Mouse (Mus musculus) limb, embryonic 14.5 days (tissue): ENCODE measurements around the gene Calm2. TPM values are rescaled to one million over a fixed set of nuclear protein-coding genes. Genes with fewer than 3 reads are reported as not detected.

ENCODE experiments used
- ATAC-seq: fragments of 200-750 bp; cut with Nextera tagmentation; 2 replicates; pipeline ENCODE4 v1.8.0; 2017; ENCODE audit warnings: low read depth, moderate number of reproducible peaks, moderate TSS enrichment; ENCODE audit not compliant: low FRiP score
- DNase-seq: peaks from one replicate; pipeline ENCODE4 v3.0.0-alpha.2; 2015; ENCODE audit warnings: low spot score
- H3K27ac ChIP-seq: fragments of 300-500 bp; sonication (generic); replicated peaks from 2 replicates; pipeline ENCODE4 v1.5.1; 2014; ENCODE audit warnings: low read depth, mild to moderate bottlenecking, low read length, moderate library complexity, mixed read lengths
- H3K27me3 ChIP-seq: fragments of 300-500 bp; sonication (generic); 2 replicates; pipeline ENCODE4 v1.6.1; 2014; ENCODE audit warnings: low read length, mixed read lengths; ENCODE audit not compliant: control insufficient read depth, insufficient read depth
- H3K36me3 ChIP-seq: fragments of 300-500 bp; sonication (generic); 2 replicates; pipeline ENCODE4 v1.6.1; 2014; ENCODE audit warnings: mild to moderate bottlenecking, low read length, moderate library complexity, mixed read lengths; ENCODE audit not compliant: control insufficient read depth, insufficient read depth
- H3K4me1 ChIP-seq: fragments of 300-500 bp; sonication (generic); 2 replicates; pipeline ENCODE4 v1.6.1; 2014; ENCODE audit warnings: antibody characterized with exemption, low read length, mixed read lengths; ENCODE audit not compliant: control insufficient read depth, insufficient read depth
- H3K4me2 ChIP-seq: fragments of 300-500 bp; sonication (generic); replicated peaks from 2 replicates; pipeline ENCODE4 v1.6.1; 2014; ENCODE audit warnings: low read depth, mild to moderate bottlenecking, low read length, moderate library complexity; ENCODE audit not compliant: severe bottlenecking
- H3K4me3 ChIP-seq: fragments of 300-500 bp; sonication (generic); replicated peaks from 2 replicates; pipeline ENCODE4 v1.5.1; 2014; ENCODE audit warnings: low read length
- H3K9ac ChIP-seq: fragments of 300-500 bp; sonication (generic); 2 replicates; pipeline ENCODE4 v1.6.1; 2014; ENCODE audit warnings: mild to moderate bottlenecking, low read depth, low read length, moderate library complexity; ENCODE audit not compliant: severe bottlenecking
- H3K9me3 ChIP-seq: fragments of 300-500 bp; sonication (generic); 2 replicates; pipeline ENCODE4 v1.6.1; 2016; ENCODE audit warnings: low read length; ENCODE audit not compliant: control insufficient read depth
- POLR2A ChIP-seq: fragments of 200-500 bp; IDR thresholded peaks from 2 replicates; pipeline ENCODE4 v1.8.0; 2012; ENCODE audit warnings: inconsistent platforms, mild to moderate bottlenecking, moderate library complexity, borderline replicate concordance; ENCODE audit not compliant: insufficient read depth, insufficient read length; ENCODE audit errors: extremely low read depth
- WGBS: fragments of 180-500 bp; shearing (Covaris S2); extraction: QIAGEN DNeasy Blood & Tissue Kit; methylation state at CpG from one replicate; pipeline ENCODE4 v1.1.7; 2014; 5-methylcytosine and 5-hydroxymethylcytosine counted together
- polyA plus RNA-seq, 2 experiments: library from polyadenylated mRNA; depleted of rRNA in 1 of 2; stranded (reverse) in 1 of 2; unstranded in 1 of 2; fragments of >200 nt; fragmentation: Nextera tagmentation in 1 of 2; extraction: Ambion mirVana in 1 of 2; gene quantifications; 2 replicates each; pipeline versions ENCODE4 v1.2.1 to v1.2.3; 2012 to 2014

The Calm2 gene
- polyA plus RNA-seq, 2 experiments: 537 to 933 TPM

DNA sequence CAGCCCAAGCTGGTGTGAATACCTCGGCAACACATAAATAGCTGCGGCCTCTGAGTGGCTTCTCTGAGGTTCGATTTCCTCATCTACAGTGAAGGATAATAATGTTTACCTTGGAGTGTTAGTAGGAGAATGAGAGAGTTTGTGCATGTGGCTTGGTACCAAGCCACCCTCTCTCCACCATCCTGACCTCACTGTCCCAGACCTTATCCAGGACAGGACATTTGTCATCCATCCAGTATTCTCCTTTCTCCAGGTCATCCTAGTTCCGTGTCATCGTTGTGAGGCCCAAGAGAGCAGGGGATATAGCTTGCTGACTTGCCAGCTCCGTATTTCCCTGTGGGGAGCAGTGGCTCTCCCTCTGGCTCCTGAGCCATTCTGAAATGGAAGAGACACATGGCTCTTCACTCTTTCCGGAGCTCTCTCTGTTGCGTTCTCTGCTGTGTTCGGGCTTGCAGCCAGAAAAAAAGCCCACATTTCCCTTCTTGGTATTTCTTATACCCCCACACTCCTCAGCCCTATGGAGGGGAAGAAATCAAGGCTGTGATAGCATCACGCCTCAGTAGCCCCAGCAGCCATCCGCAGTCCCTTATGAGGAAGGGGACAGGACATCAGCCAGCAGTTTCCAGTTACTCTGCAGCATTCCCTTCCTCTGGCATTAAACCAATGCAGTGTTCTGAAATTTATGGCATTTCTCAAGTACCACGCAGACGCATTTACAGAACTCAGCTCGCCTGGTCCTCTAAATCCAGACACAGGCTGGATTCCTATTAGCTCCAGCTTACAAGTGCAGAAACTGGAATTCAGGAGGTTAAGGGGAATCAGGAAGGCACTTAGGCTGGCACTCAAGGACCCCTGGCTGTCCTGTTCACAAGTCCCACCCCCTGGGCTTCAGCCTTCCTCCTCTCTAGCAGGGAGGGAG, 13.3 kb upstream of the Calm2 start:
- Histone ChIP-seq H3K27ac (peak overlapping the region; percentile 52), H3K4me1 (peaks cover 31% of the 10 kb centered on the region), H3K36me3 (no peaks in the 10 kb centered on the region), H3K4me2 (peak overlapping the region; percentile 47), H3K27me3 (no peaks in the 10 kb centered on the region), H3K4me3 (peak overlapping the region; percentile 14; the same call in 1 of the 2 replicates), H3K9ac (peak overlapping the region; percentile 43; the same call in 1 of the 2 replicates), H3K9me3 (no peaks in the 10 kb centered on the region)
- ATAC-seq (peak; percentile 67), DNase-seq (peak; percentile 55)
- WGBS: 8% methylated on average over 14 of the region's 14 CpGs
- TF ChIP-seq POLR2A: no peak

DNA sequence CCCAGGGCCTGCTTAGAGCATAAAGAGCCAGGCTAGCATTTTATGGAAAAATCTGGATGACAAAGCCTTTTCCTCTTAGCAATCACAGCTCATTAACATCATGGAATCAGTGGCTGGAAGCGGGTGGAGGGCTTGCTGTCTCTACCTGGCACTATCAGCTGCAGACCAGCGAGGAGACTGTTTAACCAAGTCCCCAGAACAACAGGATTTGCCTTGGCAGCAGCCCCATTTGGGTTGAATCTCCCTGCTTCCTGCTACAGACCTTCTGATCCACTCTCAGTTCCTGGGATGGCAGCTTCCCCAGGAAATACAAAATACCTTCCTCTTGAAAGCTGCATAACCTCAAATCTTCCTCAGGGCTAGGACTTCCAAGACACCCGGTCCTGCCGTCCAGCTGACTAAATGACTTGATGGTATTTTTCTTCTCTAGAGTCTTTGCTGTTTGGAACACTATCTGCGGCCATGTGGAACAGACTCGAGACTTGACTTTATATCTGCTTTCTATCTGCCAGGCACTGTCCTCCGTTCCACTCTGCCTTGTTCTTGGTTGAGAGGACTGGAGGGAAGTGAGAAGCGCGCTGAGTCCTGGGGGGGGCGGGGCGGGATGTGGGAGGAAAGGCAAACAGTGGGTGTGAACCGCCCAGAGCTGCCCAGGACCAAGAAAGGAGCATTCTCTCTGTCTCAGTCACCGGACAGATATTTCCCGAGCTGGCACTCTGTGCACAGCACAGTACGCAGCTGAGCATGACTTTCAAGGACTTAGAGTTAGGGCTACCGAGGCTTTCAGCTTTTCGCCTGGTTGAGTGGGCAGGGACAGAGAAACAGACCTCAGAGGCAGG, 12.4 kb upstream of the Calm2 start:
- Histone ChIP-seq H3K27ac (peak overlapping the region; percentile 52), H3K36me3 (no peaks in the 10 kb centered on the region), H3K4me2 (peak overlapping the region; percentile 47), H3K27me3 (no peaks in the 10 kb centered on the region), H3K9ac (no peak overlapping the region), H3K9me3 (no peaks in the 10 kb centered on the region), H3K4me3 (no peak overlapping the region), H3K4me1 (peaks cover 31% of the 10 kb centered on the region)
- WGBS: 15% methylated on average over 13 of the region's 17 CpGs
- ATAC-seq (0 out of 2 replicates have a peak, but pooled peaks have one; percentile 10), DNase-seq (no peak)
- no peak for TF ChIP-seq POLR2A

DNA sequence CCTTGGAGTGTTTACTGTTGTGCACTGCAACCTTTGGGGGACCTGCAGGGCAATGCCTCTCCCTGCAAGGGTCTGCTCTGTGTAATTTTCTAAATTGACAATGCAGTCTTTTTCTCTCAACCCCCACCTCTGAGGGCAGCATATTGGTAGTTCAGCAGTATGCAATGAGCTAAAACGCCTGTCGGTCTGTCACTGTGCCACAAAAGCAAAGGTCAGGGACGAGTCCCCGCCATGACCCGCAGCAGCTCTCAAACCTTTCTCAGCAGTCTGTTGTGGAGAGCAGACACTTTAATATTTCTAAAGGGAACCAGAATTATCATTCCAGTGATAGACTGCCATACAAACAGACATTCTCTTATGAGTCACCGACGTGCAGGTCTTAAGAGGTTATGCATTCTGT, 11.2 kb upstream of the Calm2 start:
- H3K4me1 ChIP-seq: peaks cover 31% of the 10 kb centered on the region
- H3K36me3 ChIP-seq: no peaks in the 10 kb centered on the region
- WGBS: 66% methylated on average over 7 of the region's 7 CpGs
- no peak overlapping the region for H3K27ac ChIP-seq
- no peak for ATAC-seq
- no peak overlapping the region for H3K9ac ChIP-seq
- TF ChIP-seq POLR2A: no peak
- DNase-seq: no peak
- no peaks in the 10 kb centered on the region for H3K27me3 ChIP-seq
- no peak overlapping the region for H3K4me2 ChIP-seq
- H3K9me3 ChIP-seq: no peaks in the 10 kb centered on the region
- no peak overlapping the region for H3K4me3 ChIP-seq

DNA sequence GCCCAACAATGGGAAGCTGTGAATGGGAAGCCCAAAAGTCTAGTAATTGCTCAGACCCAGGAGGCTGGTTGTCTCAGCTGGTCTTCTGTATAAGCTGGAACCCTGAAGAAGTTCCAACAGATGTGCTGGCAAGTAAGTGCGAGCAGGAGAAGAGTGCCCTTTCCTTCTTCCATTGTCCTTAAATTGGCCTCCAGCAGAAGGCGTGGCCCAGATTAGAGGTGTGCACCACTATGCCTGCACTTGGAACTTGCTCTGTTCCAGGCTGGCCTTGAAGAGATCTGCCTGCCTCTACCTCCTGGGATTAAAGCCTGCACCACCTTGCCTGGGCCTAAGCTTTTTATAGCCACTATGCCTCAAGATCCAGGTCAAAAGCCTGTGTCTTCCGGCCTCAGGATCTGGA, 7.4 kb upstream of the Calm2 start:
- DNase-seq (no peak), ATAC-seq (no peak)
- peaks cover 7% of the 10 kb centered on the region; the same call in 1 of the 2 replicates for H3K4me1 ChIP-seq
- no peak overlapping the region for H3K4me3 ChIP-seq
- no peak overlapping the region for H3K4me2 ChIP-seq
- no peaks in the 10 kb centered on the region for H3K27me3 ChIP-seq
- no peak overlapping the region for H3K9ac ChIP-seq
- TF ChIP-seq POLR2A: no peak
- WGBS: 88% methylated on average over 3 of the region's 3 CpGs
- H3K36me3 ChIP-seq: no peaks in the 10 kb centered on the region
- no peaks in the 10 kb centered on the region for H3K9me3 ChIP-seq
- H3K27ac ChIP-seq: no peak overlapping the region

DNA sequence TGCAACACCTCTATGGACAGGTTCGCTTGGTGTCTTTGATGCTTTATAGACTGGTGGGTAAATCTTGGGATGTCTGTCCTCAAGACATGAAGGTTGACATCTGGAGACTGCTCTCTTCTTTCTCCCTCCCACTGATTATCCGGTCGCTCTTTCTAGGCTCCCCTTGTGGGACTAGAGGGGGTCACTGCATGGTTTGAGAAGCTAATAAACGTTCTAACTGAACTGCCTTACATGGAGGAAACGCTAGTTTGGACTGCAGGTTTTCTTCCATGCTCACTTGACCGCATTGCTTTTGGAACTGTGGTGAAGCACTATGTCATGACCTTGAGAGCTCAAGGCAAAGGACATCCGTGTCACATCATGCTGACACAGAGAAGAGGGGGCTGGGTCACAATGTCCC, 6.6 kb upstream of the Calm2 start:
- Histone ChIP-seq H3K9ac (no peak overlapping the region), H3K27me3 (no peaks in the 10 kb centered on the region), H3K4me1 (0 out of 2 replicates have a peak, but pooled peaks cover under 1% of the 10 kb centered on the region), H3K27ac (no peak overlapping the region), H3K4me2 (no peak overlapping the region), H3K4me3 (no peak overlapping the region), H3K9me3 (no peaks in the 10 kb centered on the region), H3K36me3 (no peaks in the 10 kb centered on the region)
- DNase-seq (no peak), ATAC-seq (no peak)
- WGBS: 86% methylated on average over 7 of the region's 7 CpGs
- TF ChIP-seq POLR2A: no peak
